Comparison of ENCODE assay signal across 8 mouse cellular contexts in genomic region chr10:5922294-5922828, GRCm38 (mm10). TPM values are rescaled to one million over a fixed set of nuclear protein-coding genes. Genes with fewer than 3 reads are reported as not detected.
DNase-seq lines count a peak whose midpoint lies in the region; ATAC-seq and TF ChIP-seq lines count a peak whose summit lies in the region.

Rgs17 (minus strand) TSS chr10:5922400.

- no peak for TF ChIP-seq EP300 in heart, adult 2 months (IDR thresholded peaks at IDR 0.05; ENCODE audit: insufficient read depth, low read depth, low read length)
- no peak for TF ChIP-seq EP300 in liver, embryonic 14.5 days (IDR thresholded peaks at IDR 0.05; ENCODE audit: low read depth)

- TF ChIP-seq CTCF in thymus, adult 2 months (IDR thresholded peaks at IDR 0.05; ENCODE audit: borderline replicate concordance, control insufficient read depth, extremely low read depth, insufficient read depth, low read length, poor library complexity), result no peak
- TF ChIP-seq CTCF in heart, adult 2 months (IDR thresholded peaks at IDR 0.05), result no peak
- no peak for TF ChIP-seq CTCF in liver, embryonic 14.5 days (IDR thresholded peaks at IDR 0.05; ENCODE audit: low read depth)

- peaks cover 3% of the 10 kb centered on the region; the same call in 1 of the 2 replicates for H3K27me3 ChIP-seq in thymus, adult 2 months (ENCODE audit: control insufficient read depth, insufficient read depth, low read length)
- H3K27me3 ChIP-seq in heart, adult 2 months (ENCODE audit: control insufficient read depth, insufficient read depth, low read length), result peaks cover 3% of the 10 kb centered on the region; the same call in 1 of the 2 replicates
- peaks cover 17% of the 10 kb centered on the region for H3K27me3 ChIP-seq in liver, embryonic 14.5 days (ENCODE audit: control insufficient read depth, insufficient read depth, low read length)

- ATAC-seq in liver, embryonic 14.5 days (ENCODE audit: insufficient read depth), result no peak

- WGBS in thymus, adult 2 months, result 2% methylated on average over 30 of the region's 35 CpGs
- under 1% methylated on average over 35 of the region's 35 CpGs for WGBS in heart, adult 2 months
- WGBS in liver, embryonic 14.5 days (ENCODE audit: insufficient replicate concordance), result 1% methylated on average over 23 of the region's 35 CpGs

- H3K27ac ChIP-seq in thymus, adult 2 months (ENCODE audit: control insufficient read depth, insufficient read depth, low read length), result no peak within 1 kb of the TSS
- no peak within 1 kb of the TSS for H3K27ac ChIP-seq in heart, adult 2 months
- H3K27ac ChIP-seq in liver, embryonic 14.5 days, result no peak within 1 kb of the TSS

- H3K4me1 ChIP-seq in thymus, adult 2 months (replicated peaks; ENCODE audit: control insufficient read depth, insufficient read depth, low read length), result no peaks in the 10 kb centered on the region
- H3K4me1 ChIP-seq in heart, adult 2 months (ENCODE audit: control insufficient read depth, insufficient read depth, low read length), result no peaks in the 10 kb centered on the region; the same call in 1 of the 2 replicates
- H3K4me1 ChIP-seq in liver, embryonic 14.5 days (replicated peaks; ENCODE audit: control insufficient read depth in 2 of 2, insufficient read depth in 2 of 2, low read length in 1 of 2), result no peaks in the 10 kb centered on the region

- intact Hi-C loops in heart, adult 2 months (cut with DNase I), result no loop called here

- H3K36me3 ChIP-seq in thymus, adult 2 months (ENCODE audit: control insufficient read depth, insufficient read depth, low read length), result no peaks in the 10 kb centered on the region
- no peaks in the 10 kb centered on the region for H3K36me3 ChIP-seq in heart, adult 2 months (ENCODE audit: control insufficient read depth, insufficient read depth, low read length)
- H3K36me3 ChIP-seq in liver, embryonic 14.5 days (replicated peaks; ENCODE audit: control insufficient read depth, insufficient read depth, low read depth), result no peaks in the 10 kb centered on the region

- H3K9me3 ChIP-seq in liver, embryonic 14.5 days (ENCODE audit: control insufficient read depth, low read length), result no peaks in the 10 kb centered on the region

- H3K9ac ChIP-seq in heart, adult 2 months (ENCODE audit: low read depth, low read length), result peak within 1 kb of the TSS; percentile 40
- no peak within 1 kb of the TSS for H3K9ac ChIP-seq in liver, embryonic 14.5 days (replicated peaks)

- H3K4me2 ChIP-seq in liver, embryonic 14.5 days (ENCODE audit: low read depth), result peak within 1 kb of the TSS; percentile 54

- 0 out of 2 replicates have a peak within 1 kb of the TSS, but pooled peaks have one; percentile 9 for H3K4me3 ChIP-seq in thymus, adult 2 months (ENCODE audit: control insufficient read depth, insufficient read depth, low read length)
- peak within 1 kb of the TSS; percentile 40 for H3K4me3 ChIP-seq in heart, adult 2 months
- H3K4me3 ChIP-seq in liver, embryonic 14.5 days (ENCODE audit: insufficient read depth in 1 of 2, low read depth in 2 of 2, low read length in 2 of 2), result peak within 1 kb of the TSS in 1 of 2 experiments; percentile 33; a peak in 2 of 4 replicates

- no peak for TF ChIP-seq POLR2A in thymus, adult 2 months (IDR thresholded peaks at IDR 0.05; ENCODE audit: control insufficient read depth, extremely low read depth, insufficient read depth, low read length, poor library complexity)
- no peak for TF ChIP-seq POLR2A in heart, adult 2 months (IDR thresholded peaks at IDR 0.05; ENCODE audit: insufficient read depth, low read depth, low read length)

- DNase-seq in thymus, adult 2 months, result no peak
- DNase-seq in thymus, postnatal 14 days, result no peak
- peak; percentile 79 for DNase-seq in embryo, embryonic 9.5 days (ENCODE audit: extremely low spot score)
- DNase-seq in heart, adult 2 months, result peak; percentile 37 to 51
- peak; percentile 4 to 35 for DNase-seq in kidney, postnatal 25 days
- DNase-seq in liver, embryonic 14.5 days (ENCODE audit: low read depth in 3 of 3, low spot score in 3 of 3), result no peak
- DNase-seq in retina, embryonic 14.5 days (ENCODE audit: low spot score), result peak; percentile 78
- no peak for DNase-seq in spleen, adult 12 weeks (ENCODE audit: low spot score)

- no peaks in the 10 kb centered on the region for H3K79me2 ChIP-seq in heart, adult 2 months (replicated peaks; ENCODE audit: control insufficient read depth, insufficient read depth, low read length)

RNA-seq across cellular contexts. Expression of gene Rgs17, which starts in this region (rescaled TPM):
- polyA plus RNA-seq in thymus, adult 2 months (2012; rRNA removed), result 0.26 TPM in 2 replicates
- total RNA-seq in heart, adult 2 months (2021), result under 1 TPM; 0.75 to 0.99 TPM
- 0.25 and 0.53 TPM in 2 replicates for polyA plus RNA-seq in heart, adult 2 months (2012; rRNA removed)
- polyA plus RNA-seq in liver, embryonic 14.5 days (2012; rRNA removed), result 0.01 TPM in 2 replicates
- polyA plus RNA-seq in liver, embryonic 14.5 days (2014; fragmentation: Nextera tagmentation; extraction: Ambion mirVana), result not detected in 2 replicates

Comparison
In these comparisons a context has a peak if more than half of its experiments do, and no peak if none do; other contexts are left out.
1. Peak in DNase-seq, H3K4me3 ChIP-seq and H3K9ac ChIP-seq in heart, adult 2 months; RNA of the gene not detected or under 1 TPM.
2. DNase-seq: peak in embryo, embryonic 9.5 days (single experiment), kidney, postnatal 25 days (2 of 2) and retina, embryonic 14.5 days (single experiment); none in thymus, adult 2 months (single experiment), thymus, postnatal 14 days (single experiment), liver, embryonic 14.5 days (0 of 3) and spleen, adult 12 weeks (single experiment).